Mouse (Mus musculus) spleen, adult 2 months (tissue): ENCODE measurements at regions not wholly inside any gene's neighbourhood (a gene's known extent, or its start where the extent isn't known, plus 50 kb on each side); places are given as distances from the start of the nearest gene placed in this dataset.
A peak's percentile ranks its signal among the peaks of the same experiment; 100 is the strongest.

Experiments used
- DNase-seq, 2 experiments: peaks; one replicate each; pipeline versions ENCODE4 v3.0.0 to v3.0.0-alpha.2; 2012 to 2021; ENCODE audit warnings: low spot score in 2 of 2, low read depth in 1 of 2
- H3K27ac ChIP-seq: fragments of 200-500 bp; 2 replicates; pipeline ENCODE4 v1.5.1; 2012; ENCODE audit warnings: low read length, inconsistent platforms; ENCODE audit not compliant: insufficient read depth
- H3K27me3 ChIP-seq: fragments of 200-500 bp; 2 replicates; pipeline ENCODE4 v1.6.1; 2012; ENCODE audit warnings: mild to moderate bottlenecking, moderate library complexity, low read length, inconsistent platforms; ENCODE audit not compliant: control insufficient read depth, insufficient read depth
- H3K36me3 ChIP-seq: fragments of 200-500 bp; 2 replicates; pipeline ENCODE4 v1.6.1; 2012; ENCODE audit warnings: mild to moderate bottlenecking, low read length, inconsistent platforms; ENCODE audit not compliant: control insufficient read depth, insufficient read depth
- H3K4me1 ChIP-seq: fragments of 200-500 bp; 2 replicates; pipeline ENCODE4 v1.6.1; 2011; ENCODE audit warnings: inconsistent platforms; ENCODE audit not compliant: control insufficient read depth, insufficient read depth, insufficient read length
- H3K4me3 ChIP-seq: fragments of 200-500 bp; 2 replicates; pipeline ENCODE4 v1.5.1; 2011; ENCODE audit warnings: mild to moderate bottlenecking, inconsistent platforms; ENCODE audit not compliant: insufficient read depth, insufficient read length; ENCODE audit errors: extremely low read depth
- CTCF ChIP-seq: fragments of 200-500 bp; IDR thresholded peaks from 2 replicates; pipeline ENCODE4 v1.5.1; 2011; ENCODE audit warnings: mild to moderate bottlenecking, inconsistent platforms; ENCODE audit not compliant: insufficient read depth, insufficient read length, insufficient replicate concordance; ENCODE audit errors: extremely low read depth
- POLR2A ChIP-seq: fragments of 200-500 bp; IDR thresholded peaks from 2 replicates; pipeline ENCODE4 v1.6.1; 2011; ENCODE audit warnings: low read depth, low read length, inconsistent platforms
- WGBS: fragments of 180-500 bp; shearing (Covaris S2); methylation state at CpG from one replicate; pipeline ENCODE4 v1.1.7; 2018; 5-methylcytosine and 5-hydroxymethylcytosine counted together

DNA sequence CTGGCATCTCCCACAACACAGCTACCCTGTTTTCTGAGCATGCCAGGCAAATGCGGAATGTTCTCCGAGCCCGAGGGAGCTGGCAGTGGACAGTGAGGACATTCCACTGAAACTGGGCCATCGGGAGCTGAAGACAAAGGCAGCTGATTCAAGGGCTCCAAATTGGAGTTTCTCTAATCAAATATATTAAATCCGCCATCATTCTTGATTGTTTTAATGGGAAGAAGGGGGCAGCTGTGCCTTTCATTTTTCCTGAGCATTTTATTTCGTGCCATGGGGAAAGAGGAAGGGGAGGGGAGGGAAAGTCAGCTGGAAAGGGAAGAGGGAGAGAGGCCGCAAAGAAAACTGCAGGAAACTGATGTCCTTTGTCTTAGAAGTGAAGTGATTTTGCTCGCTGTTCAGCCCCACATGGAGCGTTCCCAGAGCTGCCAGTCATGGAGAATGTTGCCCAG is 373.9 kb downstream of the Cog6 start:
- no peak for TF ChIP-seq CTCF
- Histone ChIP-seq H3K27ac (peak overlapping the region; percentile 44; the same call in 1 of the 2 replicates), H3K36me3 (no peaks in the 10 kb centered on the region), H3K4me3 (no peak overlapping the region), H3K4me1 (peaks cover 18% of the 10 kb centered on the region; the same call in 1 of the 2 replicates), H3K27me3 (no peaks in the 10 kb centered on the region)
- WGBS: 88% methylated on average over 9 of the region's 9 CpGs
- no peak for DNase-seq

DNA sequence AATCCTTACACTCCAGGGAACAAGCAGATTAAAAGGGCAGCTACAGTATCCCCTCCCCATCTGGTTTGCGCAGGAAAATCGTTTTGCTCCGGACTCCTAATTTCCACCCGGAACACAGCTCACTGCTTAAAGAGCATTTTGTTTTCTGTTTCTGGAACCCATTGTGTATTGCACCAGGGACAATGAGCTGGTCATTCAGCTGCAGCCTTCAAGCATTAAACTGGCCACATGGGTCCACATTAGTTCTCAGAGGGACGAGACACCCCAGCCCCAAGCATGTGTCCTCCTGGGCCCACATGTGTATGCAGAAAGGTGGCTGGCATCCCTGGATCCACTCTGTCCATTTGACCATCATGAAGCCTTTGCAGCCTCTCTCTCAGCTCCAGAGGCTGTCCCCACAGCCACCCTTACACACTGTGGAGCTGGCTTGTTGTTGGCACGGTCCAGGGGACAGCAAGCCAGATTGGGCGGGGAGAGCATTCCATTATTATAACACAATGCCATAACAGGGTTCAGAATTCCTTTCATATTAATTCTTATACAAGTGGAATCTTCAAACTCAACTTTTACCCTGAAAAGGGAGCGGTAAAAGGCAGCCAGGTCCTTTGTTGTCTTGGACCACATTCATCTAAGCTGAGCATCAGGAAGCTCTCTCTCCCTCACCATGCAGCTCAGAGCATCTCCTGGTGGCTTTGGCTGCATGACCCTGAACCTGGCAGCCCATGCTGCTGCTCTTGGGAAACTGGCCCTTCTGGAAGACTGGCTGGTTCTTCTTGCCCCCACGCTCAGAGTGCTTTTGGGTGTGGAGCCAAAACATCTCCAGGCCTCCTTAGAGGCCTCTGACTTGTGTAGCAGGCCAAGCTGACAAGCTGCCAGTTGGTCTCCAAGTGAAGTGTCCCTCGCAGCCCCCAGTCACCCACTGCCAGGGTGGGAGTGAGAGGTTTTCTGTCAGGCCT is 373.4 kb downstream of the Foxo1 start:
- H3K36me3 ChIP-seq: no peaks in the 10 kb centered on the region
- peaks cover 11% of the 10 kb centered on the region; the same call in 1 of the 2 replicates for H3K4me1 ChIP-seq
- no peak for DNase-seq
- TF ChIP-seq POLR2A: no peak
- TF ChIP-seq CTCF: no peak
- 88% methylated on average over 10 of the region's 10 CpGs for WGBS
- H3K27me3 ChIP-seq: no peaks in the 10 kb centered on the region
- no peak overlapping the region for H3K27ac ChIP-seq
- no peak overlapping the region for H3K4me3 ChIP-seq

- no peak overlapping the region for H3K4me3 ChIP-seq
Observed at GRCm38 (mm10) chr3:52640250-52641147, 372.4 kb downstream of the Foxo1 start.

DNA sequence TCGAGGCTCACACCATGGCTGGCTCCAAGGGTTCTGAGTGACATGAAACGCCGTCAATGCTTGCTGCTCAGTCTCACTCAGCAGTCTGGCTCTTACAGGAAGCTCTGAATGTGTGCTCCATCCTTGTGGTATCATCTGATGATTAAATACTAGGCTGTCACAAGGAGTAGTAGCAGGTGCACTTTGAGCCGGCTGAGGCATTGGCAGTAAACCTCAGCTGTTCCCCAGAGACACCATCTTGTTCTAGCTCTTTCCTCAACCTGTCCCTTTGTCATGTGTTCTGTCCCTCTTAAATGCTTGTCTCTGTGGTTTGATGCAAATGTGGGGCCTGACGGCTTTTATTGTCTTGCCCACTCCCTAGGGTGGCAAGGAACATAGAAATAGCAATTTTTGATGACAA is 370.7 kb downstream of the Foxo1 start:
- H3K36me3 ChIP-seq: no peaks in the 10 kb centered on the region
- H3K4me1 ChIP-seq: peaks cover 16% of the 10 kb centered on the region; the same call in 1 of the 2 replicates
- H3K27me3 ChIP-seq: no peaks in the 10 kb centered on the region
- no peak for TF ChIP-seq CTCF
- no peak for TF ChIP-seq POLR2A
- WGBS: 46% methylated on average over 5 of the region's 5 CpGs
- H3K4me3 ChIP-seq: no peak overlapping the region
- H3K27ac ChIP-seq: peak overlapping the region; percentile 71
- peak; percentile 68 to 89 for DNase-seq

More at GRCm38 (mm10) chr3:52640250-52641147, 372.4 kb downstream of the Foxo1 start:
- no peak for DNase-seq
- H3K27me3 ChIP-seq: no peaks in the 10 kb centered on the region
- peaks cover 11% of the 10 kb centered on the region; the same call in 1 of the 2 replicates for H3K4me1 ChIP-seq
- H3K36me3 ChIP-seq: no peaks in the 10 kb centered on the region
- TF ChIP-seq POLR2A (no peak), CTCF (no peak)
- no peak overlapping the region for H3K27ac ChIP-seq
- WGBS: 83% methylated on average over 16 of the region's 16 CpGs

DNA sequence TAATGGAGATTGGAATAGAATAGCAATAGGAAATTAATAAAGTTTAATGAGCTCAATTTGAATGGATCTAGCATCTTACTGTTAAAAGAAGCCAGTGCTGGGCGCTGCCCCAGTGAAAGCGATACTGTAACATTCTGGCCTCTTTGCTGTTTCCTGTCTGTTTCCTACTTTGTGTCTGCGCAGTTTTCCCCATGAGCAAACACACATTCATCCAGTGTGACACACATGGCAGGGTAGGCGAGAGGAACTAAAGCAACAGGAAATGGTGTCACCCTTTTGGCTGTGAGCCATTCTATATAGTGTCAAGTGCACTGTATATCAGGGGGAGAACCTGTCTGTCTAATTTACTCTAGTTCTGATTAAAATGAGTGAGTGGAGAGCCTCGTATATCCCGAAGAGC is 366.2 kb downstream of the Foxo1 start:
- H3K27ac ChIP-seq: peak overlapping the region; percentile 68; the same call in 1 of the 2 replicates
- H3K4me1 ChIP-seq: peaks cover 33% of the 10 kb centered on the region
- peak; percentile 79 to 88 for DNase-seq
- no peak overlapping the region for H3K4me3 ChIP-seq
- 4% methylated on average over 6 of the region's 6 CpGs for WGBS
- TF ChIP-seq POLR2A (no peak), CTCF (no peak)
- no peaks in the 10 kb centered on the region for H3K36me3 ChIP-seq
- no peaks in the 10 kb centered on the region for H3K27me3 ChIP-seq

- Histone ChIP-seq H3K4me3 (no peak overlapping the region), H3K27me3 (no peaks in the 10 kb centered on the region), H3K4me1 (peaks cover 31% of the 10 kb centered on the region), H3K36me3 (no peaks in the 10 kb centered on the region), H3K27ac (peak overlapping the region; percentile 90)
- WGBS: 47% methylated on average over 15 of the region's 15 CpGs
- peak; percentile 47 for DNase-seq
- TF ChIP-seq CTCF (no peak), POLR2A (no peak)
Observed at GRCm38 (mm10) chr3:52633491-52634100, 365.5 kb downstream of the Foxo1 start.
